Mouse (Mus musculus): Measurements from ENCODE around the gene Gm20605. TPM values are rescaled to one million over a fixed set of nuclear protein-coding genes. Genes with fewer than 3 reads are reported as not detected.
A peak's percentile ranks its signal among the peaks of the same experiment; 100 is the strongest.

The Gm20605 gene
- polyA plus RNA-seq, 1 experiment = 11.0 TPM

DNA sequence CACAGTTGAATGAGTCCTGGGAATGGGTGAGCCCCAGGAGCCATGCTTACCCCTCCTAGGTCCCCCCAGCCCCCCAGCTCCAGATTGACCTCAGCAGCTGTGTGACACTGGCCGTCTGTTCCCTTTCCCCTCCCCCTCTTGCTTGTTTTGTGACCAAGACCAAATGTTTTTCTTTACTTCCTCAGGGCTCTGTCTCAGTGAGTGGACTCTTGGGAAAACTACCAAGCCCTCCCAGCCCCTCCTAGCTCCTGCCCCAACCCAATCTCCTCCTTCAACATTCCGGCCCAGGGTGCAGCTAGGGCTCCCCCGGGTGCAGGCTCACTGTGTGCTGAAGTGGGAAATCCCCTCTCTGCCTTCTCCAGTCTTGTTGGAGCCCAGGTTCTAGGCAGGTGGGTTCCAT lies 1.6 kb downstream of the Gm20605 start:
- no peak overlapping the region; the same call in 1 of the 2 replicates for H3K4me3 ChIP-seq (ENCODE audit: insufficient read depth, low read length)
- H3K27ac ChIP-seq (ENCODE audit: insufficient read depth, low read length) = peak overlapping the region; percentile 11

DNA sequence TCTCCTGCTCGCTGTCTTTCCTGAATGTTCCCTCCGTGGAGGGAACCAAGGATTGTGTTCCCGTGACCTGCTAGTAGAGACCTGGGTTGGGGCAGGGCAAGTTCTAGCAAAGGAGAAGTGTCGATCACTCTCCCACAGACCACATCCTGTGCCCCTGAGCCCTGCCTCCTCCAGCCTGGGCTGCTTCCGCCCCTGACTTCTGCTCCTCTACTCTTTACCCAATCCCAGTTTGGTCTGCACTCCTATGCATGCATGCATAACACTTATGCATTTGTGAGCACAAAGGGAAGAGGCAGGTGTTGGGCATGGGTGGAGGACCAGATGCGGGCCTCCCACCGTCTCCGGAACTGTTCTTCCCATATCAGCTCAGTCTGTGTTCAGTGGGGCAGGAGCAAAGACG lies 2.2 kb downstream of the Gm20605 start:
- H3K4me3 ChIP-seq (ENCODE audit: insufficient read depth, low read length) = no peak overlapping the region; the same call in 1 of the 2 replicates
- TF ChIP-seq POLR2A (IDR thresholded peaks at IDR 0.05; ENCODE audit: extremely low read depth, insufficient read depth, low read length) = no peak
- TF ChIP-seq CTCF (IDR thresholded peaks at IDR 0.05; ENCODE audit: extremely low read depth, insufficient read depth, low read length) = no peak
- peak overlapping the region; percentile 11; the same call in 1 of the 2 replicates for H3K27ac ChIP-seq (ENCODE audit: insufficient read depth, low read length)

More for the DNA sequence above, 1.6 kb downstream of the Gm20605 start:
- H3K4me1 ChIP-seq (ENCODE audit: control insufficient read depth, insufficient read depth, low read length) = no peaks in the 10 kb centered on the region
- TF ChIP-seq POLR2A (IDR thresholded peaks at IDR 0.05; ENCODE audit: extremely low read depth, insufficient read depth, low read length) = no peak
- TF ChIP-seq CTCF (IDR thresholded peaks at IDR 0.05; ENCODE audit: extremely low read depth, insufficient read depth, low read length) = no peak

GRCm38 (mm10) chr5:137631591-137631990 lies 2.6 kb downstream of the Gm20605 start:
- H3K4me1 ChIP-seq (ENCODE audit: control insufficient read depth, insufficient read depth, low read length) = no peaks in the 10 kb centered on the region
- H3K4me3 ChIP-seq (ENCODE audit: insufficient read depth, low read length) = no peak overlapping the region
- TF ChIP-seq CTCF (IDR thresholded peaks at IDR 0.05; ENCODE audit: extremely low read depth, insufficient read depth, low read length) (no peak), POLR2A (IDR thresholded peaks at IDR 0.05; ENCODE audit: extremely low read depth, insufficient read depth, low read length) (no peak)
- H3K27ac ChIP-seq (ENCODE audit: insufficient read depth, low read length) = no peak overlapping the region

More for the DNA sequence above, 2.2 kb downstream of the Gm20605 start:
- no peaks in the 10 kb centered on the region for H3K4me1 ChIP-seq (ENCODE audit: control insufficient read depth, insufficient read depth, low read length)

GRCm38 (mm10) chr5:137633397-137634084 lies 4.6 kb downstream of the Gm20605 start:
- Histone ChIP-seq H3K4me3 (ENCODE audit: insufficient read depth, low read length) (no peak overlapping the region), H3K27ac (ENCODE audit: insufficient read depth, low read length) (no peak overlapping the region), H3K4me1 (ENCODE audit: control insufficient read depth, insufficient read depth, low read length) (no peaks in the 10 kb centered on the region)
- no peak for TF ChIP-seq CTCF (IDR thresholded peaks at IDR 0.05; ENCODE audit: extremely low read depth, insufficient read depth, low read length)
- TF ChIP-seq POLR2A (IDR thresholded peaks at IDR 0.05; ENCODE audit: extremely low read depth, insufficient read depth, low read length) = no peak

GRCm38 (mm10) chr5:137639472-137639871 lies 10.5 kb downstream of the Gm20605 start:
- Histone ChIP-seq H3K4me3 (ENCODE audit: insufficient read depth, low read length) (no peak overlapping the region), H3K4me1 (ENCODE audit: control insufficient read depth, insufficient read depth, low read length) (no peaks in the 10 kb centered on the region), H3K27ac (ENCODE audit: insufficient read depth, low read length) (no peak overlapping the region)
- TF ChIP-seq POLR2A (IDR thresholded peaks at IDR 0.05; ENCODE audit: extremely low read depth, insufficient read depth, low read length) (no peak), CTCF (IDR thresholded peaks at IDR 0.05; ENCODE audit: extremely low read depth, insufficient read depth, low read length) (no peak)

DNA sequence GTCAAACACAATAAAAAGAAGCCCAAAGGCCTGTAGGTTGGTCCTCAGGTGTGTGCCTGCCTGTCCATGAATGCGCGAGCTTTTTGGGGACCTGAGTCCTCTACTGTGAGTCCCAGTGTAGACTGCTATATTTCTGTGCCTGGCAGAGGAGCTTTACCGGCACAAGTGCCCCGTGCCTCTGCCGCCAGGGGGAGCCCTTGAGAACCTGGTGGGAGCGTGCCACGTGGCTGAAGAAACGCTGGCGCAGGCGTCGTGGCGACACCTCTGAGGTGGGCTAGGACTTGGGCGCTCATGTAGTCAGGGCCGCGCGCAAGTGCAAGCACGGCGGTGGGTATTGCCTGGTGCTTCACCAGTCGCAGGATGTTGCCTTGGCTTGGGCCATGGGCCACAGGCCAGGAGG lies 12.1 kb downstream of the Gm20605 start, which contains the start of gene Sap25:
Sap25 (plus strand) TSS at position 281 of the 400 bp plus-strand sequence.
- Histone ChIP-seq H3K27ac (ENCODE audit: insufficient read depth, low read length) (no peak within 1 kb of the TSS), H3K4me3 (ENCODE audit: insufficient read depth, low read length) (no peak within 1 kb of the TSS), H3K4me1 (ENCODE audit: control insufficient read depth, insufficient read depth, low read length) (no peaks in the 10 kb centered on the region)
- no peak for TF ChIP-seq POLR2A (IDR thresholded peaks at IDR 0.05; ENCODE audit: extremely low read depth, insufficient read depth, low read length)
- TF ChIP-seq CTCF (IDR thresholded peaks at IDR 0.05; ENCODE audit: extremely low read depth, insufficient read depth, low read length) = peak; percentile 26; the same call in 1 of the 2 replicates

GRCm38 (mm10) chr5:137642886-137643285 lies 13.9 kb downstream of the Gm20605 start:
- Histone ChIP-seq H3K27ac (ENCODE audit: insufficient read depth, low read length) (no peak overlapping the region), H3K4me3 (ENCODE audit: insufficient read depth, low read length) (no peak overlapping the region), H3K4me1 (ENCODE audit: control insufficient read depth, insufficient read depth, low read length) (no peaks in the 10 kb centered on the region)
- TF ChIP-seq POLR2A (IDR thresholded peaks at IDR 0.05; ENCODE audit: extremely low read depth, insufficient read depth, low read length) (no peak), CTCF (IDR thresholded peaks at IDR 0.05; ENCODE audit: extremely low read depth, insufficient read depth, low read length) (no peak)

DNA sequence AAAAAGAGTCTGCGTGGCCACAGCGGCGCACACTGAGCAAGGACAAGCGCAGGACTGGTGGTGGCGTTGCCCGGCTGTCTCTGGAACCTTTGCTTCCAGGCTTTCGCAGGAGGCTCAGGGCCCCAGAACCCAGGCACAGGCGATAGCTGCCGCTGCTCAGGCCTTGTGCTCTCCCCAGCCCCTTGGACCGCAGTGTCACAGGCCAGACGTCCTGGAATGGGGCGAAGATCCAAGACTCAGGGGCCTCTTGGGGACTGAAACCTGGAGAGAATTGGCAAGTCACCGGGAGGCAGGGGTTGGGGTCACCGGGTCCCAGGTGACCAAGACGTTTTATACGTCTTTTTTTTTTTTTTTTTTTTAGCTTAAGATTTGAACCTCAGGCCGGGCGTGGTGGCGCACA lies 15.5 kb downstream of the Gm20605 start:
- Histone ChIP-seq H3K27ac (ENCODE audit: insufficient read depth, low read length) (no peak overlapping the region), H3K4me1 (ENCODE audit: control insufficient read depth, insufficient read depth, low read length) (peaks cover 3% of the 10 kb centered on the region; the same call in 1 of the 2 replicates), H3K4me3 (ENCODE audit: insufficient read depth, low read length) (no peak overlapping the region)
- TF ChIP-seq POLR2A (IDR thresholded peaks at IDR 0.05; ENCODE audit: extremely low read depth, insufficient read depth, low read length) (no peak), CTCF (IDR thresholded peaks at IDR 0.05; ENCODE audit: extremely low read depth, insufficient read depth, low read length) (no peak)

GRCm38 (mm10) chr5:137645091-137645651 lies 16.2 kb downstream of the Gm20605 start:
- peak overlapping the region; percentile 12; the same call in 1 of the 2 replicates for H3K4me3 ChIP-seq (ENCODE audit: insufficient read depth, low read length)
- peaks cover 3% of the 10 kb centered on the region; the same call in 1 of the 2 replicates for H3K4me1 ChIP-seq (ENCODE audit: control insufficient read depth, insufficient read depth, low read length)
- H3K27ac ChIP-seq (ENCODE audit: insufficient read depth, low read length) = no peak overlapping the region
- TF ChIP-seq CTCF (IDR thresholded peaks at IDR 0.05; ENCODE audit: extremely low read depth, insufficient read depth, low read length) (no peak), POLR2A (IDR thresholded peaks at IDR 0.05; ENCODE audit: extremely low read depth, insufficient read depth, low read length) (no peak)
